Mouse (Mus musculus) kidney, embryonic 15.5 days (tissue): ENCODE measurements at regions not wholly inside any gene's neighbourhood (a gene's known extent, or its start where the extent isn't known, plus 50 kb on each side); places are given as distances from the start of the nearest gene placed in this dataset.

Experiments
- ATAC-seq: fragments of 200-750 bp; cut with Nextera tagmentation; replicated peaks from 2 replicates; pipeline ENCODE4 v1.8.0; 2017; ENCODE audit warnings: moderate TSS enrichment; ENCODE audit not compliant: low FRiP score
- H3K27ac ChIP-seq: fragments of 300-500 bp; sonication (generic); 2 replicates; pipeline ENCODE4 v1.5.1; 2015; ENCODE audit warnings: mild to moderate bottlenecking, inconsistent platforms
- H3K27me3 ChIP-seq: fragments of 300-500 bp; sonication (generic); 2 replicates; pipeline ENCODE4 v1.6.1; 2015; ENCODE audit warnings: inconsistent platforms
- H3K36me3 ChIP-seq: fragments of 300-500 bp; sonication (generic); 2 replicates; pipeline ENCODE4 v1.6.1; 2015; ENCODE audit warnings: inconsistent platforms
- H3K4me1 ChIP-seq: fragments of 300-500 bp; sonication (generic); 2 replicates; pipeline ENCODE4 v1.6.1; 2015; ENCODE audit warnings: inconsistent platforms
- H3K4me2 ChIP-seq: fragments of 300-500 bp; sonication (generic); 2 replicates; pipeline ENCODE4 v1.6.1; 2015; ENCODE audit warnings: moderate library complexity, mild to moderate bottlenecking, inconsistent platforms
- H3K4me3 ChIP-seq: fragments of 300-500 bp; sonication (generic); replicated peaks from 2 replicates; pipeline ENCODE4 v1.5.1; 2015; ENCODE audit warnings: mild to moderate bottlenecking, inconsistent platforms
- H3K9ac ChIP-seq: fragments of 300-500 bp; sonication (generic); 2 replicates; pipeline ENCODE4 v1.6.1; 2015; ENCODE audit warnings: mild to moderate bottlenecking, inconsistent platforms
- H3K9me3 ChIP-seq: fragments of 300-500 bp; sonication (generic); replicated peaks from 2 replicates; pipeline ENCODE4 v1.6.1; 2016; ENCODE audit warnings: inconsistent platforms
- WGBS: fragments of 180-500 bp; shearing (Covaris S2); methylation state at CpG from one replicate; pipeline ENCODE4 v1.1.7; 2015; ENCODE audit warnings: mixed read lengths; 5-methylcytosine and 5-hydroxymethylcytosine counted together

DNA sequence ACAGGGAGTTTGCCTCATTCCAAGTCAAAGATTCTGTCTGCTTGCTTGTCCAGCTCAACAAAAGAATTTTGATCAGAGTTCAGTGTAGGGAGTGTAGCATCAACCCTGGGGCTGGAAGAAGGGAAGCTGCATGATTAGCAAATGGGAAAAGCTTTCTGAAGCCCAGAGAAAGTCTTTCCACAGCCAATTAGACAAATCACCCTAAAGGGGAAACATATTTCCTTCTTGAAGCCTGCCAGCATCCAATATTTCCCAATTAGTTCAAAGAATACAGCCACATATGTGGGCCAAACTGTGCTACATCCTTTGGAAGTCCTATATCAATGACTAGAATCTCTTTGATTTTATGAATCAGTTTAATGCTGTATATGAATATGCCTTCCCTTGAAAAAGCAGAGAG lies 326.2 kb downstream of the Rnd3 start:
- no peaks in the 10 kb centered on the region for H3K36me3 ChIP-seq
- no peak overlapping the region for H3K4me2 ChIP-seq
- no peaks in the 10 kb centered on the region for H3K9me3 ChIP-seq
- no peaks in the 10 kb centered on the region for H3K27me3 ChIP-seq
- H3K9ac ChIP-seq, result no peak overlapping the region
- H3K4me1 ChIP-seq, result peaks cover 4% of the 10 kb centered on the region; the same call in 1 of the 2 replicates
- no peak overlapping the region for H3K27ac ChIP-seq
- no peak for ATAC-seq
- H3K4me3 ChIP-seq, result no peak overlapping the region

DNA sequence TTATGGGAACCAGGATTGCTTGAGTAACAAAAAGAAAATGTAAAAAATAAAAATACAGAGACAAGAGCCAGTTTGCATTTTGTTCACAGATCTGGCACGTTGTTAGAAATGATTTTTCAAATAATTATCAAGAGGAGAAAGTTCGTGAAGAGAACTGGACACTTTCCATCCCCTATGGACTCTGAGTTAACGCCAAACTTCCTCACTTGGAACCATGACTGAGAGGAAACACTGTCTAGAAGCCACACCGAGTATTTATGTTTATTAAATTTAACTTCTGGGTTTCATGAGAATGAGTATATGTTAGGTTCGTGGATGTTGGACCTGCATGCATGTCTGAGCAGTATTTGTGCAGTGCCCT lies 329.6 kb downstream of the Rnd3 start:
- no peak overlapping the region for H3K9ac ChIP-seq
- H3K27ac ChIP-seq, result peak overlapping the region; percentile 65; the same call in 1 of the 2 replicates
- WGBS, result 82% methylated on average over 5 of the region's 5 CpGs
- no peak overlapping the region for H3K4me3 ChIP-seq
- H3K4me1 ChIP-seq, result peaks cover 27% of the 10 kb centered on the region
- H3K9me3 ChIP-seq, result no peaks in the 10 kb centered on the region
- no peak for ATAC-seq
- H3K27me3 ChIP-seq, result no peaks in the 10 kb centered on the region
- no peak overlapping the region for H3K4me2 ChIP-seq
- no peaks in the 10 kb centered on the region for H3K36me3 ChIP-seq

DNA sequence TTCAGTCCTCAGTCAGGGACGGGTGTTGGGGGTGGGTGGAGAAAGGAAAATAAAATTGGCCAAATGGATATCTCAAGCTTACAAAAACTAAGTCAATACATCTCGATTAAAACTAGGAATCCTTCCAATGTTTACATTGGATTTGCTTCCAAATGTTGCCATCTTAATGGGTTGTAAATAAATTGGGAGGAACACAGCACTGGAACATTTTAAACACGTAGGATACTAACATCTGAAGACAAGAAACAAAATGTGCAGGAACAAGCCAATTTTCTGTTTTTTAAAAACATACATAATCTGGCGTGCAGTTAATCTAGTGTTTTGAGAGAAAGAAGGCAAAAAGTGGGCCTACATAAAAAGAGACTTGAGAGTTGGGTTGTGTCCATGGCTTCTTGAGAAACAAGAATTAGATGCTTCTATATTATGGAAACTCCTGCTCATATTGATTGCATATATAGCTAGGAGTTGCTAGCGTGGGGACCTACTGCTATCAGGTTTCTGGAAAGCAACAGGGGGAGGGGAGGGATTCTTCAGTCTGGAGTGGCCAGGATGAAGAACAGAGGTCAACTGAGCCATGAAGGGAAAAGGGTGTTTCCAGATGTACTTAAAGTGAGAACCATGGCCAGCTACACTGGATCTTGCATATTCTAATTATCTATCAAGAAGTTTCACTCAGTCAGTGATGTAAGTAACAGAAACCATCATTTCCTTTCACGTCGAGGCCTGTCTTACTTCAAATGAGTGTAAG lies 330.2 kb downstream of the Rnd3 start:
- Histone ChIP-seq H3K27ac (peak overlapping the region; percentile 65), H3K36me3 (no peaks in the 10 kb centered on the region), H3K4me3 (no peak overlapping the region), H3K9ac (no peak overlapping the region), H3K9me3 (no peaks in the 10 kb centered on the region), H3K27me3 (no peaks in the 10 kb centered on the region), H3K4me1 (peaks cover 32% of the 10 kb centered on the region), H3K4me2 (no peak overlapping the region)
- ATAC-seq, result no peak
- WGBS, result 57% methylated on average over 7 of the region's 7 CpGs

DNA sequence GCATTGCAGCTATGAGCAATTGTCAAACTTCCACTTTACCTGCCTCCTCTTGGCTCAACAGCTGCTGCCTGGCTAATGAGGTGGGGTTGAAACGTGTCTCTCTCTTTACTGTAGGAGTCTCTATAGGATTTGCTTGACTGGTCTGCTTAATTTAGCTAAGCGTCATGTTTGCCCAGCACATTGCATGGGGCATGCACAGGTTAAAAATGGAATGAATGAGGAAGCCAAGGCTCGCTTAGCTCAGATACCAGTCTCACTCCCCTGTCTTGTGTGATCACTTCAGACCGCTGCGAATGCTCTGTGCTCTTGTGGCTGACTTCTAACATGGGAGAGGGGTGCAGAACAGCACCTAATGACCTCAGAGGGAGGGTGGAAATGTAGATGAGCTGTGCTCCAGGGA lies 332.5 kb downstream of the Rnd3 start:
- ATAC-seq, result peak; percentile 86
- Histone ChIP-seq H3K36me3 (no peaks in the 10 kb centered on the region), H3K4me3 (no peak overlapping the region), H3K4me2 (0 out of 2 replicates have a peak overlapping the region, but pooled peaks have one; percentile 7), H3K27me3 (no peaks in the 10 kb centered on the region), H3K4me1 (peaks cover 42% of the 10 kb centered on the region), H3K9ac (no peak overlapping the region), H3K9me3 (no peaks in the 10 kb centered on the region), H3K27ac (peak overlapping the region; percentile 37; the same call in 1 of the 2 replicates)
- whole genome bisulfite sequencing, result 31% methylated on average over 5 of the region's 5 CpGs

DNA sequence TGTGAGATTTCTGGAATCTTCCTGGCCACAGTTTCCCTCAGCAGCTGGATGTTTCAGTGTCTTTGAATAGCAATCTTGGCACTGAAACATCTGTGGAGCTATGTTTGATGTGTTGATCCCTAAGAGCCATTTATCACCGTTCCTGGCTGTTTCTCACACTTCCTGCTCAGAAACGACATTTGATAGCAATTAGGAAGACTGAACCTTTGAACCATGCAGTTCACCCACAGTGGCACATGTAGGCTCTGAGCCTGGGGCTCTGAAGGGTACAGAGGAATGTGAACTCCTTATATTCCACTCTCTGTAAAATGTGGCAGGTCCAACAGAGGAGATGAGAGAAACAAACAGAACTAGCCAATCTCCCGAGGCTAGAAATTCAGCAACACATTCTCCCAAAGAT lies 333.4 kb downstream of the Rnd3 start:
- 7% methylated on average over 3 of the region's 3 CpGs for whole genome bisulfite sequencing
- H3K36me3 ChIP-seq, result no peaks in the 10 kb centered on the region
- H3K27ac ChIP-seq, result peak overlapping the region; percentile 78
- no peaks in the 10 kb centered on the region for H3K9me3 ChIP-seq
- ATAC-seq, result peak; percentile 77
- H3K9ac ChIP-seq, result no peak overlapping the region
- peaks cover 45% of the 10 kb centered on the region for H3K4me1 ChIP-seq
- no peaks in the 10 kb centered on the region for H3K27me3 ChIP-seq
- H3K4me2 ChIP-seq, result no peak overlapping the region
- no peak overlapping the region for H3K4me3 ChIP-seq

DNA sequence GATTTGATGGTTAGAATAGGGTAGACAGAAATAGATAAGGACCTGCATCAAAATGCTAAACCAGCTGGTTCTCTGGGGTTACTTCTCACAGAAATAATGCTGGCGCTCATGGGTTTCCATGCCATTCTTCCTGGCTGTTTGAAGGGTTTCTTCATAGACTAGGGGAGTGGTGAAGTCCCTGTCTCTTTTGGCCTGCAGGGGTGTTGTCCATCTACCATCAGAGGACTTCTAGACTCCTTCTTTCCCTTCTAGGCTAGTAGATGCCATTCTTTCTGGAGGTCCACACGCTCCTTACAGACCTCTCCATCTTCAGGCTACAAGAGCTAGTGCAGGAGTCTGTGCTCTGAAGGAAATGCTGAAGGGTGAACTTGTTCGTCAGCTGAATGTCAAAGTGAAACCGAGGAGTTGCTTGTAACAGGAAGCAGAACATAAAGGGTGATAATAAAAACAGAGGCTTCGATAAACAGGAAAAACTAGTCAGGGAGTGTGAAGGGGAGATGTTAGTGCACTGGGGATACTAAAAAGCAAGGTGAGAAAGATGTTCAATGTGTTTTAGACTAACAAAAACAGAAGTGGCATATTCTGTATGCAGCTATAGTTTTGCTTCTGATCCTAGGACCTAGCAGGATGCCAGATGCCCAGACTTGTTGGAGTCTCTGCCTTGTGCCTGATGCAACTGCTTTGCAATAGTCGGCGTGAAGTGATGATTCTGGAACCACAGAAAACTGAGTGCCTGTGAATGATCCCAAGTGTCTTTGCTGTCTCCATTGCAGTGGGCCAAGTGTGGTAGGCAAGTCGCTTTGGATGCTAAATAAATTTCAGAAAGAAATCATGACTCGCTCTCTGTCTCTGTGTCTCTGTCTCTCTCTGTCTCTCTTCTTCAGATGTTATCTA lies 335.1 kb downstream of the Rnd3 start:
- no peak for ATAC-seq
- Histone ChIP-seq H3K4me3 (no peak overlapping the region), H3K9me3 (no peaks in the 10 kb centered on the region), H3K9ac (no peak overlapping the region), H3K27ac (no peak overlapping the region), H3K4me2 (no peak overlapping the region), H3K27me3 (no peaks in the 10 kb centered on the region), H3K4me1 (peaks cover 46% of the 10 kb centered on the region), H3K36me3 (no peaks in the 10 kb centered on the region)
- 67% methylated on average over 9 of the region's 9 CpGs for WGBS

DNA sequence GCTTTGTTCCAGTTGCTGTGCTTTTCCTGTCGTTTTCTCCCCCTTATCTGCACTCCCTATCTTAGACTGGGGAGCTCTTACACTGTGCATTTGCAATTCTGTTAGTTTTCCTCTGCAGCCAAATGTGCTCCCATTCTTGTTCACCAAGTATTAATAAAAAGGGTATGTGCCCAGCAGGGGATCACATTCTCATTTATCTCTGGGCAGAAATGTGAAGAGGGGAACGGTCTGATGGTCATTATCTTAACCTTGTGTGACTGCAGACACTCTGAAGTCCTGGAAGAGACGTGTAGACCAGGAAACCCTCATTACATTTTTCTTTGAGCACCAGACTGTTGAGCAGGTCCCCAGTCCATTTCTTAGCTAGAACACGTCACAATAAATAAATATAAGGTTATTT lies 336.6 kb downstream of the Rnd3 start:
- Histone ChIP-seq H3K4me2 (no peak overlapping the region), H3K27ac (no peak overlapping the region), H3K27me3 (no peaks in the 10 kb centered on the region), H3K9ac (no peak overlapping the region), H3K36me3 (no peaks in the 10 kb centered on the region), H3K4me3 (no peak overlapping the region), H3K4me1 (peaks cover 44% of the 10 kb centered on the region), H3K9me3 (no peaks in the 10 kb centered on the region)
- no peak for ATAC-seq
- WGBS, result 32% methylated on average over 4 of the region's 4 CpGs

DNA sequence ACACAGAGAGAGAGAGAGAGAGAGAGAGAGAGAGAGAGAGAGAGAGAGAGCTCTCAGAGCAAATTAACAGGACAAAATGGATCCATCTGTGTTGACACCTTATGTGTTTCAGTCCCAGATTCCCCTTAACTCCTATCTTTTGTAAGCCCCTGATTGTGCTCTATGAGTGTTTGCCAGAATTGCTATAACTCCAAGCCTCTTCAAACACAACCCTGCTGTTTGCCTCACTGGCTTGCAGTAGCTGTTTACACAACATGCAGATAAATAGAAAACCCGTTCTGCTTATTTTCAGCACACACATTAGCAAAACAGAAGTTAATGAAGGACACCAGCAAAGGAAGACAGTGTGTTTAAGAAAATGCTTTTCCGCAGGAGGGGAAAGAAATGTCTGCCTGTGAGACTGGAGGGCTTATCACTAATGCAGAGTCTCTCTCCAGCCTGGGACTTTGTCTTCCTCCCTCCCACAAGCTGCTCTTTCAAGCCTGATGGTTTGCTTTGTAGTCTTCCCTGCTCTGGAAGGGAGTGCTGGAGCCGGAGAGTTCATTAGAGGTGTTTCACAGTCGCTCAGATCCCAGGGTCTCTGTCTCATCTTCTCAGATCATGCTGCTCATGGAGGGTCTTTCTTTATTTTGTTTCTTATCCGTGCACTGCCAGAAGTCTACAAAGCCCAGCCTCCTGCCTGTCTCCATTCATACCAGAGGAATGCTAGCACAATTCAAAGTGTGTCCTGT lies 338.4 kb downstream of the Rnd3 start:
- H3K9ac ChIP-seq, result no peak overlapping the region
- H3K4me1 ChIP-seq, result peaks cover 28% of the 10 kb centered on the region
- H3K9me3 ChIP-seq, result no peaks in the 10 kb centered on the region
- H3K4me2 ChIP-seq, result no peak overlapping the region
- no peak for ATAC-seq
- H3K4me3 ChIP-seq, result no peak overlapping the region
- no peaks in the 10 kb centered on the region for H3K27me3 ChIP-seq
- no peaks in the 10 kb centered on the region for H3K36me3 ChIP-seq
- no peak overlapping the region for H3K27ac ChIP-seq
- WGBS, result 23% methylated on average over 5 of the region's 5 CpGs

DNA sequence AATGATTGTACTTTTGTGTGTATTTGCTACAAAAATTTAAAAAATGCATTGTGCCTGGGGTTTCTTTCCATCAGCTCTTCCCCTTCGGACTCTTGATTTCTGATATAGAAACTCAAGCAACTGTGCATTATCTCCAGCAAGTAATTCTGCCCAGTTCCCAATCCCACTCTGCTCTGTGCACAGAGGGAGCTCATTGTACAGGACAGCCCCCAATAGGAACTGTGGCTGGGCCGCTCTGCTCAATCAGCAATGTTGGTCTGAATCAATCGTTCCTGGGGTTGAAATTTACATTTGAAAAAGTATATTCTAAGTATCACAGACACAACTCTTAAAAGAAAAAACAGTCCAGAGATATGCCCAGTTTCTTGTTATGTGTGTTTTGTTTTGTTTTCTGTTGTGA lies 339.1 kb downstream of the Rnd3 start:
- no peaks in the 10 kb centered on the region for H3K27me3 ChIP-seq
- no peak overlapping the region for H3K27ac ChIP-seq
- no peak overlapping the region for H3K9ac ChIP-seq
- 76% methylated on average over 3 of the region's 3 CpGs for WGBS
- H3K9me3 ChIP-seq, result no peaks in the 10 kb centered on the region
- no peaks in the 10 kb centered on the region for H3K36me3 ChIP-seq
- no peak for ATAC-seq
- no peak overlapping the region for H3K4me3 ChIP-seq
- H3K4me1 ChIP-seq, result peaks cover 22% of the 10 kb centered on the region
- H3K4me2 ChIP-seq, result no peak overlapping the region

DNA sequence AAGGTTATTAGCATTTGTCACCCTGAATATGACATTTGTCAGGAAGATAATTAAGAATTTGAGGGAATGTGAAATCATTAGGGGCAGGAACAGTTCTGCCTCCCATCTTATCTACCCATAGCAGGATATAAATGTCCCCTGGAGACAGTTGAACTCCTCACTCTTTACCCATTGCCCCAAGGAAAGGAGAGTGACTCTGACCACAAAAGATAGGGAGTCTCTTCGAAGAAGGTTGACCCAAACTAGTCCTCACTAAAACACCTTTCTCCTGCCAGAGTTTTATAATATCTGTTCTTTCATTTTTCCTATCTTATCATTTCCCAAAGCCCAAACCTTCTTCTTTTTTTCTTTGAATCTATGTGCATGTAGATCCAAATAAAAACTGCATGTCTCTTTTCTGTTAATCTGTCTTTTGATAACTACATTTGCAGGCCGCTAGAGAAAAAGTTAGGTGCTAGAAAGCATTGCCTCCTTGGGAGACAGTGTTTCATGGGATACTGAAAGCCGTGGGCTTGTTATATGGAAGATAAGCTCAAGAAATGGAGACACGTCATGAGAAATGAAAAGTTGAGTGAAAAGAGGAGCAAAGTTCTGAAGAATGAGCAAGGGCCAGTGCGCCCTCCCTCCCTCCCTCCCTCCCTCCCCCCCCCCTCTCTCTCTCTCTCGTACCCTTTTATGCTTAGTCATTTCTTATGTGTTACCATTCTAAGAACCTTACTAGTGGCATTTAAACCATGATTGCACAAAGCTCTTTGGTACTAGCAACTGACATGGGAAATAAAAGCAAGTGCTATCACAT lies 341.6 kb downstream of the Rnd3 start:
- Histone ChIP-seq H3K4me3 (no peak overlapping the region), H3K9me3 (no peaks in the 10 kb centered on the region), H3K36me3 (no peaks in the 10 kb centered on the region), H3K27ac (no peak overlapping the region), H3K4me1 (peaks cover 12% of the 10 kb centered on the region), H3K9ac (no peak overlapping the region), H3K27me3 (no peaks in the 10 kb centered on the region), H3K4me2 (no peak overlapping the region)
- 83% methylated on average over 6 of the region's 6 CpGs for WGBS
- ATAC-seq, result no peak

DNA sequence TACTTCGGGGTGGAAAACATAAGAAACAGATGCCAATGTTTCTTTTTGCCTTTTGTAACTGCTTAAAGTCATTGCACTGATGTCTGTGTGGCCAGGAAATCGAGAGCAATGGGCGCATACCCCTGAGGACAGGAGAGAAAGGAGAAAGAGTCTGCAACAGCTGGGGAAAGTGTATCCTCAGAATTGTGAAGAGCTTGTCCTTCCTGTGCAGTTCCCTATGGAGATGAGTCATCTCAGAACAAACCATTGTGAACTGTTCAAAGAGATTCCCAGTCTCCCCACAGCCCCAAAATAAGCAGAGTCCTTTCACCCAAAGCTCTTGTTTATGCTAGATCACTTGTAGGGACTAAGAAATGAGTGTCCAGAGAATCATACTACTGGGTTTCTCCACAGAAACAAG lies 343.3 kb downstream of the Rnd3 start:
- Histone ChIP-seq H3K27ac (no peak overlapping the region), H3K27me3 (no peaks in the 10 kb centered on the region), H3K9me3 (no peaks in the 10 kb centered on the region), H3K36me3 (no peaks in the 10 kb centered on the region), H3K4me1 (peaks cover 4% of the 10 kb centered on the region), H3K4me3 (no peak overlapping the region), H3K4me2 (no peak overlapping the region), H3K9ac (no peak overlapping the region)
- 78% methylated on average over 3 of the region's 3 CpGs for WGBS
- ATAC-seq, result no peak
